Comparison of ENCODE assay signal across 8 mouse cellular contexts in genomic region chr12:111813111-111813765, GRCm38 (mm10). TPM values are rescaled to one million over a fixed set of nuclear protein-coding genes. Genes with fewer than 3 reads are reported as not detected.
A peak's percentile ranks its signal among the peaks of the same experiment; 100 is the strongest.
DNase-seq lines count a peak whose midpoint lies in the region; ATAC-seq lines count a peak whose summit lies in the region.

No protein-coding gene starts in this region.

- peak overlapping the region; percentile 72 for H3K4me2 ChIP-seq in hindbrain, embryonic 13.5 days

- H3K4me1 ChIP-seq in hindbrain, embryonic 13.5 days (replicated peaks): peaks cover 48% of the 10 kb centered on the region

- H3K36me3 ChIP-seq in hindbrain, embryonic 13.5 days: peaks cover 10% of the 10 kb centered on the region

- WGBS in hindbrain, embryonic 13.5 days: 3% methylated on average over 27 of the region's 27 CpGs

- H3K4me3 ChIP-seq in hindbrain, embryonic 13.5 days: peak overlapping the region; percentile 58

- 0 out of 2 replicates have a peak, but pooled peaks cover 3% of the 10 kb centered on the region for H3K27me3 ChIP-seq in hindbrain, embryonic 13.5 days

- ATAC-seq in CD4-positive, CD25-positive, alpha-beta regulatory T cell, adult 4 months: peak; percentile 11
- no peak; the same call in 1 of the 2 replicates for ATAC-seq in hindbrain, embryonic 13.5 days (ENCODE audit: low FRiP score)

- peak; percentile 46 for DNase-seq in embryo, embryonic 10 days (ENCODE audit: low spot score)
- DNase-seq in embryo, embryonic 9.5 days (ENCODE audit: extremely low spot score): no peak
- DNase-seq in c-Kit-positive CD71-negative TER-119-negative erythroid progenitor cells, embryonic 14.5 days (ENCODE audit: low read depth): peak; percentile 14
- DNase-seq in lung, postnatal 36 days: peak; percentile 15
- no peak for DNase-seq in left cerebral cortex, adult 18-20 months (ENCODE audit: low spot score in 2 of 2)
- no peak for DNase-seq in layer of hippocampus, postnatal 14 days (ENCODE audit: low spot score in 2 of 2)

- H3K9ac ChIP-seq in hindbrain, embryonic 13.5 days: peak overlapping the region; percentile 70

- no peaks in the 10 kb centered on the region for H3K9me3 ChIP-seq in hindbrain, embryonic 13.5 days

- H3K27ac ChIP-seq in hindbrain, embryonic 13.5 days: no peak overlapping the region

RNA-seq across cellular contexts. Expression of gene Xrcc3, which starts 0.4 kb away (rescaled TPM):
- 1 to 10 TPM; 3.8 to 4.7 TPM for polyA plus RNA-seq in CD4-positive, CD25-positive, alpha-beta regulatory T cell, adult 4 months (2017; shearing (Covaris generic))
- 3.1 and 3.6 TPM in 2 replicates for polyA plus RNA-seq in hindbrain, embryonic 13.5 days (2015; fragmentation: Nextera tagmentation; extraction: Ambion mirVana)
- total RNA-seq in left cerebral cortex, adult 18-20 months (2021): 1 to 10 TPM; 3.6 to 4.9 TPM
- total RNA-seq in layer of hippocampus, postnatal 14 days (2021): 1 to 10 TPM; 3.0 to 3.9 TPM

RNA-seq across cellular contexts. Expression of gene Zfyve21, which starts 0.7 kb away (rescaled TPM):
- polyA plus RNA-seq in CD4-positive, CD25-positive, alpha-beta regulatory T cell, adult 4 months (2017; shearing (Covaris generic)): 1 to 10 TPM; 5.4 to 6.9 TPM
- polyA plus RNA-seq in hindbrain, embryonic 13.5 days (2015; fragmentation: Nextera tagmentation; extraction: Ambion mirVana): 38.4 and 42.9 TPM in 2 replicates
- total RNA-seq in left cerebral cortex, adult 18-20 months (2021): 10 to 100 TPM; 20.7 to 21.1 TPM
- 10 to 100 TPM; 17.3 to 20.4 TPM for total RNA-seq in layer of hippocampus, postnatal 14 days (2021)

RNA-seq across cellular contexts. Expression of gene Klc1, which starts 54.6 kb away (rescaled TPM):
- 10 to 100 TPM; 17.8 to 20.6 TPM for polyA plus RNA-seq in CD4-positive, CD25-positive, alpha-beta regulatory T cell, adult 4 months (2017; shearing (Covaris generic))
- 571 and 589 TPM in 2 replicates for polyA plus RNA-seq in hindbrain, embryonic 13.5 days (2015; fragmentation: Nextera tagmentation; extraction: Ambion mirVana)
- total RNA-seq in left cerebral cortex, adult 18-20 months (2021): 100 to 1,000 TPM; 794 to 814 TPM
- 100 to 1,000 TPM; 826 to 832 TPM for total RNA-seq in layer of hippocampus, postnatal 14 days (2021)

Comparison
In these comparisons a context has a peak if more than half of its experiments do, and no peak if none do; other contexts are left out.
1. DNase-seq: peak in embryo, embryonic 10 days (single experiment), c-Kit-positive CD71-negative TER-119-negative erythroid progenitor cells, embryonic 14.5 days (single experiment) and lung, postnatal 36 days (single experiment); none in embryo, embryonic 9.5 days (single experiment), left cerebral cortex, adult 18-20 months (0 of 2) and layer of hippocampus, postnatal 14 days (0 of 2).